Mouse (Mus musculus) adrenal gland, adult 8-10 months (tissue): Measurements from ENCODE around the gene Gk2. TPM values are rescaled to one million over a fixed set of nuclear protein-coding genes. Genes with fewer than 3 reads are reported as not detected.

Experiments
- DNase-seq: peaks from one replicate; pipeline ENCODE4 v3.0.0; 2022
- total RNA-seq, 4 experiments: library from RNA; stranded (reverse); gene quantifications; 2 replicates each; pipeline ENCODE4 v1.2.4; 2022

Gene Gk2
- not detected for total RNA-seq

GRCm38 (mm10) chr5:97456816-97457215 is at the start of gene Gk2:
Gene Gk2, minus strand, starts transcription at chr5:97457021.
- no peak for DNase-seq

GRCm38 (mm10) chr5:97498041-97498440 is 41.2 kb upstream of the Gk2 start:
- DNase-seq, result no peak

- no peak for DNase-seq
Measured at GRCm38 (mm10) chr5:97495488-97496092, 38.8 kb upstream of the Gk2 start.

DNA sequence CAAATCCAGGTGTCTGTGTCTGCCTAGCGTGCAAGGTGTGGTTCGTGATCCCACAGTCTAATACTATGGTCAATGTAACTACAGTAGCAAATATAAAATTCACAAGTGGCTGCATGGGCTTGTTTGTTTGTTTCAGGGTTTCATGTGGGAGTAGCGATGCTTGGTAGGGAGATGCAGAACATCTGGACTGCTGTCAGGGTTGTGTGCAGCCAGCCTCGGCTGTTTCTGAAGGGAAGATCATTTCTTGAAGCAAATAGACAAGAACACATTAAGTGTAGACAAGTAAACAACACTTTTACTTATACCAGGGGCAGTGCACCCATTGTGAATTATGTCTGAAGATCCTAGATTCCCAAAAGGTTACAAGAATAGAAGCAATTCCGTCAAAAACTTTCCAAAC is 36.6 kb upstream of the Gk2 start:
- no peak for DNase-seq

- DNase-seq, result no peak
Measured at GRCm38 (mm10) chr5:97486141-97486540, 29.3 kb upstream of the Gk2 start.

DNA sequence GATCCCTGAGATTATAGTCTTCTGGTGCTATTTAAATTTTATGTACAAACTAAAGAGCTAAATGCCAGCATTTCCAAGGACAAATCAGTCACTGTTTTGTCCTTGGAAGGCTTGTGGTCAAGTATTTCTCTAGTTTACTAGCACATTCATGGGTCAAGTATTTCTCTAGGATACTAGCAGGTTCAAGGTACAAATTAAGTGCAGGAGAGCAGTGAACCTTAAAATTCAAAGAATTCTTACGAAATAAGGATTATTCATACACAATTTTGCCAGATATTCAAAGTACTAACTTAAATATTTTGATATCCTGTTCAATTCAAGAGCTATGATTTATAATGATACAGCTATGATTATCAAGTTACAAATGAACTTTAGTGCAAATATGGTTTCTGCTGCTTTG is 23.2 kb upstream of the Gk2 start:
- DNase-seq, result no peak

GRCm38 (mm10) chr5:97467246-97467645 is 10.4 kb upstream of the Gk2 start:
- no peak for DNase-seq

DNA sequence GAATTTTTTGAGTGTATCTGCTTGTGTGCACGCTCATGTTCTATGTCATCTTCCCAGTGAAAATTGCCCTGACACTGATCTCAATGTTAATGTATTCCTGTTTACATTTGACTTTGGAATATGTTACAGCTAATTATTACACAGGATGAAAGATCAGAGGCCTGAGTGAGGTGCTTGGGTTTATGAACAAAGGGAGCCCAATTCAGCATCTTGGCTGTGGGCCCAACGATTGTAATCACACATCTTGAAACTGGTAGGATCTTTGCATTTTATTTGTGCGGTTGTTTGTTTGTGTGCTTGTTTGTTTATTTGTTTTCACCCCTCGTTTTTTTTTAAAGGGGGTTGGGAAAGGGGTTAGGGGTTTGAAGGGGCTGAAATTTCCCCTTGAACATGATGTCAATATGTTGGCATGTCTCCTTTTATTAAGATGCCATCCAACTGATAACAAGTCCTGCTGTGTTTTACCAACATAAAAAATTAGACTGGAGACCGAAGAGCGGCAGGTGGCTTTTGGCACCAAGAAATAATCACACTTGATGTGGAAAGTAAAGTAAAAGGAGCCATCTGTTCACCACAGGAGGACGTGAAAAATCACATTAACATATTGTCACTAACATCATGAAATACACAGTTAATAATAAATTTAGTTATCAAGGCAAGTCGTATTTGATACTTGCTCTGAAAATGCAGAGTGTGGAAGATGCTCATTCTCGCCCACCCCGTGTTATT is 9.8 kb upstream of the Gk2 start:
- DNase-seq, result no peak

- no peak for DNase-seq
Measured at GRCm38 (mm10) chr5:97465956-97466355, 9.1 kb upstream of the Gk2 start.

DNA sequence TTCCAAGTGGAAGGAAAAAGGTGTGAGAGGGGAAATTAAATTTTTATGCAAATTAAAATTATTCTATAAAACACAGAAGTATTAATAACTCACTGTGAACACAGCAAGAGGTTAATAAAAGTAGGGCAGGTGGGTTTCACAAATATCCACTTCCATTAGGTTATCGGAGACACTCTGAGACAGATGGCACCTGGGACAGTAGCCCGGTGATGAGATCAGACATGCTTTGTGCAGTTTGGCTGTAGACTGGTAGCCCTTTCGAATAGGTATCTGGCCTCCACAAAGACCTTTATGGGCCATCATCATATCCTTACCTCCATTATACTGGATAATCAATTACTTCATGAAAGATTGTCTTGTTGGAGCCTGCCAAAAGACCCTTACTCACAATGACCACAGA is 6.0 kb upstream of the Gk2 start:
- no peak for DNase-seq

DNA sequence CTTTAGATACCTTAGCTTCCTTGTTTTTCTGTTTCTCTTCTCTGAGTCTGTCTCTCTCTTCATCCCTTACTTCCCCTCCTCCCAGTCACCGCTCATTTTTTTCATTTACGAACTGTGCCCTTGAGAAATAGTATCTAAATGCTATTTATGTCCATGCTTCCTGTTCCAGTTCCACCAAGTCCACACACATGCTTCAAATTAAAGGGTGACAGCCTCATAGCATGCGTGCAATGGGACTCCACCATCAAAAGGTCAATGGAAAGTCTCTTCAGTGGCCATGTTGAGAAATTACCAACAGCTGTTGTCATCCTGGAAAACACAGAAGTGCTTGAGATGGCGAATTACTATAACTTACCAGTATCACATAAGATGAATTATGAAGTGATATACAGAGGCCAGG is 5.4 kb downstream of the Gk2 start:
- DNase-seq, result no peak

DNA sequence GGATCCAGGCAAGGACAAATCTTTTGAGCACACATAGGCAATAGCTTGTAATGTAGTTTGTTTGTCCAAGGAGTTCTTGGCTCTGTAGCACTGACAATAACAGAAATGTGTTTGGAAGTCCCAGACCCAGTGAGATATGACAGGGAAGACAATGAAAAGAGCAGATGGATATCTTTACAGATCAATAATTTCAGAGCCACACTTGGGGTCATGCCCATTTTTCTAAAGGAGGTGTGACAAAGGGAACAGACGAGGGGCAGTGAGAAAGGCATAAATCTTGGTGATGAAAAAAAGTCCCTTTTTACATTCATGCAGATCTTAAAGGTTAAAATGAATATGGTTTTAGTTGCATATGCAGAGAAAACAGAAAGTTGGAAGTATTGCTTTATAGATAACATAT is 12.6 kb downstream of the Gk2 start:
- DNase-seq, result no peak

DNA sequence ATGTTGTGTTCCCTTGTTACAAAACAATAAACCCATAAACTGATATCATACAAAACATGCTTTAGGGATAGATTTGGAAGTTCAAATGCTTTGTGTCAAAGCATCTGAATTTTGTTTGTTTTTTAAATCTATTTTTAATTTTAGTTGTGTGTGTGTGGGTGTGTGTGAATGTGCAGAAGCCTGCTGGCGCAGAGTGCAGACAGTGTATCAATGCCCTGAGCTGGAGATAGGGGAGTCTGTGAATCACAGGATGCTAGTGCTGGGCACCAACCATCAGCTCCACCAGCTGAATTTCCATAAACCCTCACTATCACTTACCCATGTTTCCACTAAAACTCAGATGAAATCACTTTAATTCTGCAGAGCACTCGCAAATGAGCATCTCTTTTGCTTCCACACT is 24.3 kb downstream of the Gk2 start:
- no peak for DNase-seq

- no peak for DNase-seq
Measured at GRCm38 (mm10) chr5:97429976-97430375, 26.8 kb downstream of the Gk2 start.

DNA sequence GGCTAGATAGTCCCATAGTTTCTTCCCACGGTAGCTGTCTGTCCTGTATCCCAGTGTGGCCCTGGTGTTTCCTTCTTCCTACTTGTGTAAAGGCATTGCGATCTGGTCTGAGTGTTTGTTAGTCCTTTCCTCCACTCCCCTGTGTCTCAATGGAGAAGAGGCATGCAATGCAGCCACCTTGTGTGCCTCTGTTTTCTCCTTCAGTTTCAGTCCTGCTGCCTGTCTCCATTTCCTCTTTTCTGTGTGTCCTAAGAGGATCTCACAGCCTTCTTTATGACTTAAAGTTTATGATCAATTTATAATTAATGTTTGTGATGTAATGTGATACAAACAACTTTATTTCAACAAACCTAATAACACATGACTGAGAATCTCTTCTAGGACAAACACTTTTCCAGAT is 35.2 kb downstream of the Gk2 start:
- no peak for DNase-seq

- no peak for DNase-seq
Measured at GRCm38 (mm10) chr5:97417185-97417584, 39.6 kb downstream of the Gk2 start.

DNA sequence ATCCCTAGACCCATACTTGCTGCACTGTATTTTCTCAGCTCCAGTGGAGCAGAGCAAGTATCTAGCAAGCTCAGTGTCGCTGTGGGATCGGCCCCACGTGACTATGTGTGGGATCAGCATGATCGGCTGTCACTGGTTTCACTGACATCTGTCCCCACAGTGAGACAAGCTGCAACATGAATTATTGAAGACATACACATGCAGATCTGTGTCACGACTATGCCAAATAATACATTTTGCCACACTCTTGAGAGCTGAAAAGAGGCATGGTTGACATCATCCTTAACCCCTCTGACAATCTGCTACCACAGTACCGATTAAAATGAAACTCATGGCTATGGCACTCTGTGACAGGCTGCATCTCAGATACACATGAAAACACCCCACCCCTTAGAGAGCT is 41.0 kb downstream of the Gk2 start:
- DNase-seq, result no peak

DNA sequence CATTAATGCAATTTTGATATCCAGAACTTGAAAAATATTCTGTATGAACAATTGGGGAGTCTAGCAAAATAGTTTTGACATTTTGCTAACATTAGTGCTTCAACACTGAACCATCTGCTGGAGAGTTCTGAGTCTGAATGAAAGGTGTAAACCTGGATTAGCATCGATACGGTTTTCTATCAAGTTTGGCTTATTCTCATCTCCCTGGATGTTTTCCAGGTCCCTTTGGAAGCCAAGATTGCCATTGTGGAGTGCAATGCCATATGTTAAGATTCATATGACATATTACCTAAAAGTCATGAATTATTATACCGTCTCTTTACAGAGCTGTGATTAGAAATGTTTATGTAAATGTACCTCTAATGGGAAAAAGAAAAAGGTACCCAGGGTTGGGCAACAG is 43.1 kb downstream of the Gk2 start:
- no peak for DNase-seq

GRCm38 (mm10) chr5:97410190-97410589 is 46.6 kb downstream of the Gk2 start:
- no peak for DNase-seq

DNA sequence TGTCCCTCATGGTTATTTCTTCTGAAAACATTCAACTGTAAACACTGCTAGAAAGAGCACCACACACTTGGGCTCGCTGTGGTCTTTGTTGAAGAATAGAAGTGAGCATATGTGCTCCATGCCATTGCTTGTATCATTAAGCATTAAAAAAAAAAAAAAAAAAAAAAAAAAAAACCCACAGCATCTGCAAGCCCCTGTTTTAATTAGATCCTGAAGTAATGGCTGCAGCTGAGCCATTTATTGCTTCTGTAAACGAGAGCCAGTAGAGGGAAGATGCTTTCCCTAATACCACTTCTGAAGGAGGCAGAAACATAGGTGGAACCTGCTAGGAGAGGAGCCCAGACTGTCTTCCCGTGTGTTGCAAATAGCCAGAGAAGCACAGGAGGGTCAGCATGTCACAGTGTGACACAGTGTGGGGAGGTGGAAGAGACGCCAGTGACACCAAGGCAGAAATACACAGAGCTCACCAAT is 47.6 kb downstream of the Gk2 start:
- DNase-seq, result no peak
